Mouse (Mus musculus): ENCODE data around the gene Olfr187. TPM values are rescaled to one million over a fixed set of nuclear protein-coding genes. Genes with fewer than 3 reads are reported as not detected.
"Not testable (repeated sequence)": the region's sequence is repeated elsewhere in the genome, so short reads cannot be mapped to it uniquely, and the experiment has no call there.

Olfr187 gene
- not detected in 2 replicates for polyA plus RNA-seq (2015; fragmentation: Nextera tagmentation; extraction: Ambion mirVana)

DNA sequence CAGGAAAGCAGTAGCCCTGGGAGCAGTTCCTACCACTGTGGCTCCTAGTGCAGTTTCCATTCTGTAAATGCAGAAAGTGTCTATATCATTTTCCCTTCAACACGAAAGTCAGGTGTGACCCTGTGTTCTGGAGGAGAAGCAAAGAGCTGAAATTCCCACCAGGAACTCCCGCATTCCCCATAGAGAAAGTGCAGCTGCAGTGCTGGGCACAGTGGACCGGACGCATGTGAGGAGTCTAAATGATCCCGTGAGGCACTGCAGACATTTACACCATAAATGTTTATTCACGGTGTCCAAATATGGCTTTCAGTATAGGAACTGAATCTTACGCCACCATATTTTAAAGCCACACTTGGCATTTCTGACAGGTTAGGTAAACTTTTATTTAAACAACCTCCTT lies at the start of gene Olfr187:
Gene Olfr187, minus strand, starts transcription at position 58 of the 400 bp plus-strand sequence.
- Histone ChIP-seq H3K27ac (ENCODE audit: low read length) (no peak within 1 kb of the TSS), H3K4me3 (ENCODE audit: low read length) (no peak within 1 kb of the TSS), H3K4me1 (ENCODE audit: control insufficient read depth, insufficient read depth, low read length) (no peaks in the 10 kb centered on the region), H3K27me3 (ENCODE audit: control insufficient read depth, insufficient read depth, low read length) (no peaks in the 10 kb centered on the region), H3K4me2 (ENCODE audit: low read depth, low read length) (no peak within 1 kb of the TSS), H3K9me3 (replicated peaks; ENCODE audit: control insufficient read depth, low read length) (no peaks in the 10 kb centered on the region), H3K36me3 (ENCODE audit: control insufficient read depth, insufficient read depth) (no peaks in the 10 kb centered on the region), H3K9ac (ENCODE audit: low read length) (no peak within 1 kb of the TSS)
- 75% methylated on average over 7 of the region's 7 CpGs for WGBS
- ATAC-seq (replicated peaks; ENCODE audit: extremely low read depth, insufficient read depth, low FRiP score) = no peak

DNA sequence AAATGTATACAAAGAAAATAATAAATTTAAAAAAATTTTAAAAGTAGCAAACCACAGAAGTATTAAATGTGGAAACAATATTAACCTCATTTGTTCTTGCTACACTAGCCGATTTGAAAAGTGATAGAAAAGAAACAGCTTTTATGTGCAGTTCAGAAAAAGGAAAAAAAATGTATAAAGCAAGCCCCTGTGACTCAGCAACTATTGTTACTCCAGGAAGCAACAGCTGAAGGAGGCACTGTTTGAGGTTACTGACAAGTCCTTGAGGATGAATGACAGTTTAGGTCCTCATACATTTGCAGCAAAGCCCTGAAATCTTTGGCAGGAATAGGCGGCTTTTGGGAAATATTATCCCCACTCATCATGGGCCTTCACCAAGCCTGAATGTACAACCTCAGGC lies 41.5 kb upstream of the Olfr187 start:
- not testable (repeated sequence) for H3K27me3 ChIP-seq (ENCODE audit: control insufficient read depth, insufficient read depth, low read length); H3K36me3 ChIP-seq (ENCODE audit: control insufficient read depth, insufficient read depth); H3K4me1 ChIP-seq (ENCODE audit: control insufficient read depth, insufficient read depth, low read length); H3K9me3 ChIP-seq (replicated peaks; ENCODE audit: control insufficient read depth, low read length); H3K9ac ChIP-seq (ENCODE audit: low read length); H3K4me2 ChIP-seq (ENCODE audit: low read depth, low read length); H3K27ac ChIP-seq (ENCODE audit: low read length); ATAC-seq (replicated peaks; ENCODE audit: extremely low read depth, insufficient read depth, low FRiP score); H3K4me3 ChIP-seq (ENCODE audit: low read length)
- WGBS = 68% methylated on average over 2 of the region's 2 CpGs

DNA sequence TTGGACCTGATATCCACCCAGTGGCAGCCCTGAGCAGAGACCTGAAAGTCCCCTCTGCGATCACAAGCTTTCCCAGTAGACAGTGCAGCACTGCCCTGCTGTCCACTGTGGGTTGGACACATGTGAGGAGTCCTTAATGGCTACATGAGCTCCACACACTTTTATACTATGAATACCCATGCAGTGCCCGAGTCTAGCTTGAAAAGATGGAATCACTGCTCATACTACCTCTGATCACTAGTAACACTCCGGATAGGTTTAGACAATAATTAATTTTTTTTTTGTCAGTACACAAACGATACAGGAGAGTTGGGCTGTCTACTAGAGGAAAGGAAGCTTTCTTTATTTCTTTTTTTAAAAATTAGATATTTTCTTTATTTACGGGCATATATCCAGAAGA lies 38.3 kb upstream of the Olfr187 start, which contains the start of gene Olfr190:
Gene Olfr190, minus strand, starts transcription at position 101 of the 400 bp plus-strand sequence.
- Histone ChIP-seq H3K4me3 (ENCODE audit: low read length) (no peak within 1 kb of the TSS), H3K4me1 (ENCODE audit: control insufficient read depth, insufficient read depth, low read length) (no peaks in the 10 kb centered on the region), H3K27ac (ENCODE audit: low read length) (no peak within 1 kb of the TSS), H3K9ac (ENCODE audit: low read length) (no peak within 1 kb of the TSS), H3K9me3 (replicated peaks; ENCODE audit: control insufficient read depth, low read length) (no peaks in the 10 kb centered on the region), H3K36me3 (ENCODE audit: control insufficient read depth, insufficient read depth) (no peaks in the 10 kb centered on the region), H3K4me2 (ENCODE audit: low read depth, low read length) (no peak within 1 kb of the TSS), H3K27me3 (ENCODE audit: control insufficient read depth, insufficient read depth, low read length) (no peaks in the 10 kb centered on the region)
- WGBS = 82% methylated on average over 5 of the region's 5 CpGs
- ATAC-seq (replicated peaks; ENCODE audit: extremely low read depth, insufficient read depth, low FRiP score) = no peak

- 73% methylated on average over 1 of the region's 1 CpGs for WGBS
- no peak overlapping the region for H3K9ac ChIP-seq (ENCODE audit: low read length)
- no peak for ATAC-seq (replicated peaks; ENCODE audit: extremely low read depth, insufficient read depth, low FRiP score)
- no peak overlapping the region for H3K4me2 ChIP-seq (ENCODE audit: low read depth, low read length)
- H3K9me3 ChIP-seq (replicated peaks; ENCODE audit: control insufficient read depth, low read length) = no peaks in the 10 kb centered on the region
- H3K27ac ChIP-seq (ENCODE audit: low read length) = no peak overlapping the region
- H3K4me3 ChIP-seq (ENCODE audit: low read length) = no peak overlapping the region
- no peaks in the 10 kb centered on the region for H3K4me1 ChIP-seq (ENCODE audit: control insufficient read depth, insufficient read depth, low read length)
- no peaks in the 10 kb centered on the region for H3K36me3 ChIP-seq (ENCODE audit: control insufficient read depth, insufficient read depth)
- no peaks in the 10 kb centered on the region for H3K27me3 ChIP-seq (ENCODE audit: control insufficient read depth, insufficient read depth, low read length)
Measured at GRCm38 (mm10) chr16:59073520-59073919, 34.0 kb upstream of the Olfr187 start.

DNA sequence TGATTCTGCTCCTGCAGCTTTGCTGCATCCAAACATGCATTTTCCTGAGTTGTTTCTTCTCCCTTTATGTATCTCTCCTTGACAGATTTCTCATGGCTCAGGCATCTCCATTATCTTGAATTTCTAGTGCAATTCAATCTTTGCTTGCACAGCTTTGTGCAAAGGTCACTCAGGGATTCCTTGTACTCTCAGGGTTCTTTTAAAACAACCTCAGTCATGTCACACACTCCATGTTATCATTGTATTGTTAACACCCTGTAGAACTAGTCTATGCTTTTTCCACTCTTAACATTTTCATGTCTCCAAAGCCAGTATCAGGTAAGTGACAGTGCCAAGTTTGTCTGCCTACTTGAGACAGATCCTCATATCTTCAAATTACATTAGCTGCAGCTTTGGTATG lies 32.2 kb upstream of the Olfr187 start:
- no peak overlapping the region for H3K4me2 ChIP-seq (ENCODE audit: low read depth, low read length)
- H3K36me3 ChIP-seq (ENCODE audit: control insufficient read depth, insufficient read depth) = no peaks in the 10 kb centered on the region
- no peak overlapping the region for H3K9ac ChIP-seq (ENCODE audit: low read length)
- no peaks in the 10 kb centered on the region for H3K4me1 ChIP-seq (ENCODE audit: control insufficient read depth, insufficient read depth, low read length)
- H3K4me3 ChIP-seq (ENCODE audit: low read length) = no peak overlapping the region
- H3K27ac ChIP-seq (ENCODE audit: low read length) = no peak overlapping the region
- no peaks in the 10 kb centered on the region for H3K9me3 ChIP-seq (replicated peaks; ENCODE audit: control insufficient read depth, low read length)
- no peaks in the 10 kb centered on the region for H3K27me3 ChIP-seq (ENCODE audit: control insufficient read depth, insufficient read depth, low read length)
- ATAC-seq (replicated peaks; ENCODE audit: extremely low read depth, insufficient read depth, low FRiP score) = no peak

DNA sequence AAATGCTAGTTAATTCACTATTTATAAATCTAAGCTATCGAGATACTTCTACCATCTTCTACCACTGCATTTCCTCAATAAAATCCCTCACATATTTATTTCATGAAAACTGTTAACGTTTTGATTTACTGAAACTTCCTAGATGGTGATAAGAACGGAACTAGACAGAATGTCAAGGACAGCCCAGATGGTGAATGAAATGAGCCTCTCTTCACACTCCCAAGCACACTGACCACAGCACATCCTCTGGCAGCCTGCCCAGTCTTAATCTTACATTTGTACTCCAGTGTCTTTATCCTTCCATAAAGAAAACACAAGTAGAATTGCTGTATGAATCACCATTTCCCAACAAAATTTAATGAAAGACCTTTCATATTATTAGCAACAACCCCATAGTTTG lies 22.8 kb upstream of the Olfr187 start:
- not testable (repeated sequence) for H3K4me3 ChIP-seq (ENCODE audit: low read length); H3K27ac ChIP-seq (ENCODE audit: low read length); H3K36me3 ChIP-seq (ENCODE audit: control insufficient read depth, insufficient read depth); H3K4me1 ChIP-seq (ENCODE audit: control insufficient read depth, insufficient read depth, low read length); H3K9me3 ChIP-seq (replicated peaks; ENCODE audit: control insufficient read depth, low read length); ATAC-seq (replicated peaks; ENCODE audit: extremely low read depth, insufficient read depth, low FRiP score); H3K4me2 ChIP-seq (ENCODE audit: low read depth, low read length); H3K27me3 ChIP-seq (ENCODE audit: control insufficient read depth, insufficient read depth, low read length); H3K9ac ChIP-seq (ENCODE audit: low read length)
- 35% methylated on average over 3 of the region's 3 CpGs for WGBS

- not testable (repeated sequence) for H3K36me3 ChIP-seq (ENCODE audit: control insufficient read depth, insufficient read depth); H3K4me3 ChIP-seq (ENCODE audit: low read length); H3K9ac ChIP-seq (ENCODE audit: low read length); H3K27ac ChIP-seq (ENCODE audit: low read length); ATAC-seq (replicated peaks; ENCODE audit: extremely low read depth, insufficient read depth, low FRiP score); H3K27me3 ChIP-seq (ENCODE audit: control insufficient read depth, insufficient read depth, low read length); H3K4me2 ChIP-seq (ENCODE audit: low read depth, low read length); H3K4me1 ChIP-seq (ENCODE audit: control insufficient read depth, insufficient read depth, low read length); H3K9me3 ChIP-seq (replicated peaks; ENCODE audit: control insufficient read depth, low read length)
- 86% methylated on average over 2 of the region's 2 CpGs for WGBS
Measured at GRCm38 (mm10) chr16:59049286-59049685, 9.7 kb upstream of the Olfr187 start.

DNA sequence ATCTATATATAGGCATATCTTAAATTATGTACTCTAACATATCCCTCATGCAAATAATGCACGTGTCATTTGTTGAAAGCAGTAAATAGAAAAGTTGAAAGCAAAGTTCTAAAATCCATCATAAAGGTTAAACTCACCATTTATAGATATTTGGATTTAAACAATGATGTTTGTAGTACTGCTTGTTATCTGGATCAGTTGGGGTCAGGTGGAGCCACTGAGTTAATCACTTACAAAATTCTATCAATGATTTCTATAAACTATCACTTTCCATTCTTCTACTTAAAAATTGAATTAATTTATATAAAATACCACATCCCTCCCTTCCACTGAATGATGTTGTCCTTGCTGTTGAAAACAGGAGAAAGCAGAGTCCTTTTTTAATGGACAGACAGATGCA lies 9.3 kb upstream of the Olfr187 start:
- no peaks in the 10 kb centered on the region for H3K9me3 ChIP-seq (replicated peaks; ENCODE audit: control insufficient read depth, low read length)
- no peaks in the 10 kb centered on the region for H3K4me1 ChIP-seq (ENCODE audit: control insufficient read depth, insufficient read depth, low read length)
- no peak for ATAC-seq (replicated peaks; ENCODE audit: extremely low read depth, insufficient read depth, low FRiP score)
- WGBS = 61% methylated on average over 1 of the region's 1 CpGs
- no peak overlapping the region for H3K4me3 ChIP-seq (ENCODE audit: low read length)
- no peak overlapping the region for H3K9ac ChIP-seq (ENCODE audit: low read length)
- no peak overlapping the region for H3K4me2 ChIP-seq (ENCODE audit: low read depth, low read length)
- H3K27me3 ChIP-seq (ENCODE audit: control insufficient read depth, insufficient read depth, low read length) = no peaks in the 10 kb centered on the region
- H3K36me3 ChIP-seq (ENCODE audit: control insufficient read depth, insufficient read depth) = no peaks in the 10 kb centered on the region
- H3K27ac ChIP-seq (ENCODE audit: low read length) = no peak overlapping the region

GRCm38 (mm10) chr16:59047579-59047978 lies 8.0 kb upstream of the Olfr187 start:
- H3K4me2 ChIP-seq (ENCODE audit: low read depth, low read length) = no peak overlapping the region
- no peak overlapping the region for H3K27ac ChIP-seq (ENCODE audit: low read length)
- 49% methylated on average over 4 of the region's 4 CpGs for WGBS
- H3K36me3 ChIP-seq (ENCODE audit: control insufficient read depth, insufficient read depth) = no peaks in the 10 kb centered on the region
- no peaks in the 10 kb centered on the region for H3K4me1 ChIP-seq (ENCODE audit: control insufficient read depth, insufficient read depth, low read length)
- no peaks in the 10 kb centered on the region for H3K9me3 ChIP-seq (replicated peaks; ENCODE audit: control insufficient read depth, low read length)
- H3K4me3 ChIP-seq (ENCODE audit: low read length) = no peak overlapping the region
- ATAC-seq (replicated peaks; ENCODE audit: extremely low read depth, insufficient read depth, low FRiP score) = no peak
- no peaks in the 10 kb centered on the region for H3K27me3 ChIP-seq (ENCODE audit: control insufficient read depth, insufficient read depth, low read length)
- no peak overlapping the region for H3K9ac ChIP-seq (ENCODE audit: low read length)

DNA sequence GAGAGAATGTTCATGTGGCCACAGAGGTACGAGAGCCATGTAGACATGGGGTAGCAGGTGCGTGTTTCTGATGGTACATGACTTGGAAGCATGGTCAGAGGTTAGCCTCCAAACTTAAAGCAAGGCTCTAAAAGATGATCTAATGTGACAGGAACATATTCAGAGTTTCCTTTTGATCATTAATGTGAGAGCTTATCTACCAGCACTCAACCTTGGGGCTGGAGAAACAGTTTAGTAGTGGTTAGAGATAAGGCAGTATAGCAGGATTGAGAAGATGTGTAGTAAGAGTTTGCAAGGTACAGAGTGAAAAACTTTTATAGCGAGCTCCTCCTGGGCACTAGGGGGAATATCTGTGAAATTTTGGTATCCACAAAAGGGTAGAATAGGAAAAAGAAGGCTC lies 6.3 kb upstream of the Olfr187 start:
- Histone ChIP-seq H3K9ac (ENCODE audit: low read length) (no peak overlapping the region), H3K27ac (ENCODE audit: low read length) (no peak overlapping the region), H3K4me1 (ENCODE audit: control insufficient read depth, insufficient read depth, low read length) (no peaks in the 10 kb centered on the region), H3K27me3 (ENCODE audit: control insufficient read depth, insufficient read depth, low read length) (no peaks in the 10 kb centered on the region), H3K4me3 (ENCODE audit: low read length) (no peak overlapping the region), H3K4me2 (ENCODE audit: low read depth, low read length) (no peak overlapping the region), H3K9me3 (replicated peaks; ENCODE audit: control insufficient read depth, low read length) (no peaks in the 10 kb centered on the region), H3K36me3 (ENCODE audit: control insufficient read depth, insufficient read depth) (no peaks in the 10 kb centered on the region)
- WGBS = 68% methylated on average over 3 of the region's 3 CpGs
- ATAC-seq (replicated peaks; ENCODE audit: extremely low read depth, insufficient read depth, low FRiP score) = no peak

Data from heart, embryonic 16.5 days (tissue).